Mouse (Mus musculus) spleen, postnatal 14 days (tissue): ENCODE data around the gene Myh6.

Experiments
- DNase-seq, 2 experiments: peaks; one replicate each; pipeline ENCODE4 v3.0.0; 2021 to 2022; ENCODE audit warnings: low spot score in 2 of 2

The Myh6 gene

GRCm38 (mm10) chr14:54935904-54936830 is 30.6 kb downstream of the Myh6 start, which contains the start of gene Cmtm5:
Gene Cmtm5, plus strand, starts transcription at chr14:54936261.
- no peak for DNase-seq

DNA sequence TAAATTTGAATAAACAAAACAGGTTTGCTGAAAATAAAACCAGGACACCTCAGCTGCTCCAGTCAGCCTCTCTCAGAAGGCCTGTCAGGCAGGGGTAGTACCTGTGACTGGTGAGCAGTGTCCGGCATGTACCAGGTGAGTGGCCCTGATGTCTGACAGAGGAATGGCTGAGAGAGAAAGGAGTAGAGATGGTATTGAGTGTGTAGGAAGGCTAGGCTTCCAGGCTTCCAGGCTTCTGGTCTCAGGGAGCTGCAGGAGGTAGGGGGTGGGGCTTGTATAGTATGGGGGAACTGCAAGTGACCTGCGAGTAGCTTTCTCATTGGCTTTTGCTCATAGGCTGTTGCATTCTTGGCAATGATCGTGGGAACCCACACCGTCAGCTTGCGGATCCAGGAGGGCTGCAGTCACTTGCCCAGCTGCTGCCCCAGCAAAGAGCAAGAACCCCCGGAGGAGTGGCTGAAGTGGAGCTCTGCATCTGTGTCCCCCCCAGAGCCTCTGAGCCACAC is 34.0 kb downstream of the Myh6 start, which contains the start of gene Il25:
Gene Il25, plus strand, starts transcription at position 51 of the 506 bp plus-strand sequence.
- DNase-seq, result no peak

- no peak for DNase-seq
Measured at GRCm38 (mm10) chr14:54930431-54930830, 36.3 kb downstream of the Myh6 start.

- no peak for DNase-seq
Measured at GRCm38 (mm10) chr14:54929801-54930200, 36.9 kb downstream of the Myh6 start.

DNA sequence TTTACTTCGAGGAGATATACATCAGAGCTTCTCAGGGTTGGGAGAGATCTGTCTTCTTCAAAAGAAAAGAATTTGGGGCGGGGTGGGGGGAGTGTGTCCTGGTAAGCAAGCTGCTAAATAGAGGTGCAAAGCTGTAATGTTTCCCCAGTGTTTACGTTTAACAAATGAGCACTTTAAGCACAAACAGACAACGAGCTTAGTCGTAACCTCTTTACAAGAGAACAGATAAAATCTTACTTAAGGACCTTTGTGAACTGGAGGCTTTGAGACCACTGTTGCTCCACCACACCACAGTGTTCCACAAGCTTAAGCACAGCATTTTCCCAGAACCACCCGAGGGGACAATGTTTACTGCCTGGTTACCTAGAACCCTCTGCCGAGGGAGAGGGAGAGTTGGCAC is 39.4 kb downstream of the Myh6 start:
- no peak for DNase-seq

GRCm38 (mm10) chr14:54926401-54927158 is 40.1 kb downstream of the Myh6 start:
- DNase-seq, result no peak

DNA sequence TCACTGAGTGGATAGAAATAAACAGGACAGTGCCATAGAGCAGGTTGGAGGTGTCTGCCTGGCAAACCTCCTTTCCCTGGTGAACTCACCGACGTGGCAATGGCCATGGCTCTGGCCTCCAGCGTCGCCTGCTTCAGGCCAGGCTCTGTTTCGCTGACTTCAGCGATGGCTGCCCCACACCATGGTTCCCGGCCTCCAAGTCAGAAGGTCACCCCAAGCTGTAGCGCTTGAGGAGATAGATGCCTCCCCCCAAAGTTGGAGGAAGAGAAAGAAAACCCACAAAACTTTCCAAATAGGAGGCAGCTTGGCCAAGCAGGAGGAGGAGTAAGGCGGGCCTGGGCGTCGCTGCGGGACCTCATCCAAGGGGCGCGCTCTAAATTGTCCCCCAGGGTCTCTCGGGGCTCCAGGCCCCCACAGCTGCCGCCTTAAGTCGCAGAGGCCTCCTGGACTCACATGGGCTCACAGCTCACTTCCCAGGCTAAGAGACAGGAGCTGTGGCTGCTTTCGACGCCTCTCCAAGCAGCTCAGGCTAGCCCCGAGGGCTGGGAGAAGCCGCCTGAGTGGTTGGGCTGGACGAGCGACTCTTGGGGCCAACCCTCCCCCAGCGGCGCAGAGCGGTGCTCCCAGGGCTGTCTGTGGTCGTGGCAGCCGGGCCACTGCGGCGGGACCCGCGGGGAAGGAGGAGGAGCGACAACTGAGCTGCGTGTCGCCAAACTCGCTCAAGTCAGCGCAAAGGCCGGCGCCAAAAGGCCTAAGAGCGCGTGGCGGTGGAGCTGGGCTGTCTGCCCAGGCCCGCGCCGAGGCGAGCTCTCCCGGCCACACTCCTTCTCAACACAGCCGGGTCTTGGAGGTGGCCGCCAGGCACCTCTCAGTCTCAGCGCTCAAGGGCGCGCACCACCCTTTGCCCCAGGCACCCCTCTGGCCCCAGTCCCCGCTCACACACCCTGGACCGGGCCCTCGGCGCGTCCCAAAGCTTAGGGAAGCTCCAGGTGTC is 41.1 kb downstream of the Myh6 start, which contains the start of gene Efs:
Gene Efs, minus strand, starts transcription at position 778 of the 994 bp plus-strand sequence.
- DNase-seq, result no peak

- no peak for DNase-seq
Measured at GRCm38 (mm10) chr14:54924641-54925348, 41.9 kb downstream of the Myh6 start.

GRCm38 (mm10) chr14:54920076-54920685 is 46.5 kb downstream of the Myh6 start:
- no peak for DNase-seq

GRCm38 (mm10) chr14:54913343-54913742 is 53.4 kb downstream of the Myh6 start:
- DNase-seq, result no peak

- DNase-seq, result peak in 1 of 2 experiments; percentile 24
Measured at GRCm38 (mm10) chr14:54912886-54913285, 53.8 kb downstream of the Myh6 start, which contains the start of gene Slc22a17. Gene Slc22a17, minus strand, starts transcription at chr14:54913132.

DNA sequence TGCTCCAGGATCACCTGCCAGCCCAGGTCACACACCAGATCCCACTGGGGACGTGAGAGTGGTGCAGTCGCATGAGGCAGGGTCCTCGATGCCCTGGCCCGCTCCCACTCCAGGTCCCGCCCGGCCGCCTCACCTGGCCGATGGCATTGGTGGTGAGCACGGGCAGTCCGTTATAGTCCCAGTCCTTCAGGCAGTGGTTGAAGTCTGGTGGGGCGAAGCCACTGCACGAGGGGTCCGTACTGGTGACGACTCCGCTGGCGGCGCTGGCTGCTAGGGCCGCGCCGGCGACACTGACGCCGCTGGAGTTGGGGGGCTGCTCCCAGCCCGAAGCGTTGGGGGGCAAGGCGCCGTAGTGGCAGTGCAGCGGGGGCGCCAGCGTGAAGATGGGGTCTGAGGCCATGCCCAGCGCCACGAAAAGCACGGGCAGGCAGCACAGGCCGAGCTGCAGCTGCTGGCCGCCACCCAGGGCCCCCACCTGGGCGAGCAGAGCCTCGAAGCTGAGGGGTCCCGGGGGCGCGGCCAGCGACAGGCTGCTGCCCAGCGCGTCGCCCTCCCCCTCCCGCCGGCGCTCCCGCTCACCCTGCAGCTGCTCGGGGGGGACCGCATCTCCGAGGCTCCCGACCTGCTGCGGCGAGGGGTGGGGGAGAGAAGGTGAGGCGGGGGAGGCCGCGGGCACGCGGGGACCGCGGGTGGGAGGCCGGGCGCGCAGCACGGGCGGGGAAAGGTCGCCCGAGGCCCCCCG is 54.4 kb downstream of the Myh6 start:
- no peak for DNase-seq

GRCm38 (mm10) chr14:54908682-54909081 is 58.0 kb downstream of the Myh6 start:
- no peak for DNase-seq

- DNase-seq, result no peak
Measured at GRCm38 (mm10) chr14:54903641-54904040, 63.1 kb downstream of the Myh6 start.

GRCm38 (mm10) chr14:54900383-54900782 is 66.3 kb downstream of the Myh6 start:
- peak in 1 of 2 experiments; percentile 35 for DNase-seq

- DNase-seq, result no peak
Measured at GRCm38 (mm10) chr14:54897445-54897844, 69.3 kb downstream of the Myh6 start.

GRCm38 (mm10) chr14:54894296-54895151 is 72.2 kb downstream of the Myh6 start:
- peak in 1 of 2 experiments; percentile 49 for DNase-seq

- DNase-seq, result peak; percentile 90 to 93
Measured at GRCm38 (mm10) chr14:54893651-54894181, 73.0 kb downstream of the Myh6 start.
